Mouse (Mus musculus): ENCODE results near the gene Kcnj14.

Kcnj14 gene

GRCm38 (mm10) chr7:45766764-45767163 lies 57.8 kb downstream of the Kcnj14 start:
- DNase-seq (ENCODE audit: low read depth, low spot score): no peak
